Mouse (Mus musculus): ENCODE data around the gene Gm13288.
"Not testable (repeated sequence)": the region's sequence is repeated elsewhere in the genome, so short reads cannot be mapped to it uniquely, and the experiment has no call there.

The Gm13288 gene

GRCm38 (mm10) chr4:88802954-88803353 is 2.4 kb upstream of the Gm13288 start, which contains the start of gene Gm13287:
Gm13287 (plus strand) TSS chr4:88803254.
- DNase-seq (ENCODE audit: low spot score) = not testable (repeated sequence)

- DNase-seq (ENCODE audit: low spot score) = peak; percentile 5
Observed at GRCm38 (mm10) chr4:88805761-88806160, 430 bp downstream of the Gm13288 start.

- DNase-seq (ENCODE audit: low spot score) = no peak
Observed at GRCm38 (mm10) chr4:88815928-88816327, 10.6 kb downstream of the Gm13288 start, which contains the start of gene Ifna7. Ifna7 (plus strand) TSS chr4:88816228.

- no peak for DNase-seq (ENCODE audit: low spot score)
Observed at GRCm38 (mm10) chr4:88819659-88820058, 14.3 kb downstream of the Gm13288 start, which contains the start of gene Ifna11. Ifna11 (plus strand) TSS chr4:88819959.

- DNase-seq (ENCODE audit: low spot score) = peak; percentile 8
Observed at GRCm38 (mm10) chr4:88822995-88823394, 17.7 kb downstream of the Gm13288 start.

- DNase-seq (ENCODE audit: low spot score) = not testable (repeated sequence)
Observed at GRCm38 (mm10) chr4:88827116-88827515, 21.8 kb downstream of the Gm13288 start, which contains the start of gene Ifna6. Ifna6 (plus strand) TSS chr4:88827416.

GRCm38 (mm10) chr4:88830523-88830922 is 25.2 kb downstream of the Gm13288 start:
- DNase-seq (ENCODE audit: low spot score) = peak; percentile 16

- DNase-seq (ENCODE audit: low spot score) = not testable (repeated sequence)
Observed at GRCm38 (mm10) chr4:88835225-88835624, 29.9 kb downstream of the Gm13288 start, which contains the start of gene Ifna5. Ifna5 (plus strand) TSS chr4:88835525.

GRCm38 (mm10) chr4:88838828-88839227 is 33.5 kb downstream of the Gm13288 start:
- no peak for DNase-seq (ENCODE audit: low spot score)

- DNase-seq (ENCODE audit: low spot score) = no peak
Observed at GRCm38 (mm10) chr4:88840058-88840457, 34.7 kb downstream of the Gm13288 start.

- DNase-seq (ENCODE audit: low spot score) = no peak
Observed at GRCm38 (mm10) chr4:88841438-88841911, 36.1 kb downstream of the Gm13288 start, which contains the start of gene Ifna4. Ifna4 (plus strand) TSS chr4:88841861.

GRCm38 (mm10) chr4:88845334-88845733 is 40.0 kb downstream of the Gm13288 start:
- DNase-seq (ENCODE audit: low spot score) = no peak

- DNase-seq (ENCODE audit: low spot score) = no peak
Observed at GRCm38 (mm10) chr4:88849698-88850097, 44.4 kb downstream of the Gm13288 start, which contains the start of gene Ifna1. Ifna1 (plus strand) TSS chr4:88850087.

- DNase-seq (ENCODE audit: low spot score) = no peak
Observed at GRCm38 (mm10) chr4:88851026-88851763, 45.9 kb downstream of the Gm13288 start.

All from urinary bladder, postnatal 14 days (tissue).